Mouse (Mus musculus) subcutaneous adipose tissue, adult 2 months (tissue): ENCODE results near the gene Gm12845. TPM values are rescaled to one million over a fixed set of nuclear protein-coding genes. Genes with fewer than 3 reads are reported as not detected.

Experiments
- polyA plus RNA-seq: library from polyadenylated mRNA; depleted of rRNA; stranded (reverse); fragments of >200 nt; gene quantifications from 2 replicates; pipeline ENCODE4 v1.2.3, GENCODE M21; 2012; ENCODE audit warnings: low replicate concordance; rRNA removed

Gene Gm12845
- polyA plus RNA-seq = not detected in 2 replicates

DNA sequence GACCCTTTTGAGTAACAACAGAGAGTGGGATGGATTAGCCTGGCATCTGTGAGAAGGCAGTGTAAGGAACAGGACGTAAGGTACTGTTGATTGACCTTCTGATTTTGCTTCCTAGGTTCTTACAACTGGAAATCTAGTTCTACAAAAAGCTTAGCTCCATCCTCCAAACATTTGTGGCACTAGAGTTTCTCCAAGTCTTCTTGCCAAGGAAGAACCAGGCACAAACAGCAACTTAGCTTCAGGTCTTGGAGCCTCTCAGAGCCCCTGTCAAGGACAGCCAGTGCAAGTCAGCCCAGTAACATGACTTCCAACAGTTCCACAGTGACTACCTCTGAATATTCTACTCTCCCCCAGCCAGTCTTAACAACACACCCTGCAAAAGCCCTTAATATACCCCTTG is at the start of gene Gm12845:
TSS of gene Gm12845 (plus strand) at position 301 of the 400 bp plus-strand sequence.

GRCm38 (mm10) chr4:117681931-117682461 is 42.2 kb upstream of the Gm12845 start, which contains the start of gene Dmap1:
Dmap1 (minus strand) TSS chr4:117682273.

DNA sequence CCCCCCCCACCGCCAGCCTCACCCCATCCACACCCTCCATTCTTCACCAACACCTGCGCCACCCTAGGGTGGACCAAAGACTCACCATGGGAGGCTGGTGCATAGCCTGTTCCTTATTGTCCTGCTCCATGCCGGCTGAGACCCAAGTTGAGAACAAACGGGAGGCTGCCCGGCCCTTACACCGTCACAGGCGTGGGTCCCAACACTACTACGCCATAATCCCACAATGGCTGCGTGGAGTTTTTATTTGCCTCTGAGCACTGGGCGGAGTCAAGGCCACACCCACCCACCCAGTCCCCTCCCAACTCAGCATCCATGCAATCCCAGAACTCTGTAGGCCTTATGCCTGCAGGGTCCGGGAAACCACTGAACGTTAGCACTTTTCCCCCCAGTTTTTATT is 41.2 kb downstream of the Gm12845 start, which contains the start of gene Klf17:
TSS of gene Klf17 (minus strand) at position 233 of the 400 bp plus-strand sequence.

Other genes starting within 250 kb of the Gm12845 start
- 65.8 and 108 TPM in 2 replicates for gene Rnf220, start 227.4 kb upstream of the Gm12845 start, polyA plus RNA-seq
- 94.0 and 125 TPM in 2 replicates for gene Eri3, start 174.0 kb upstream of the Gm12845 start, polyA plus RNA-seq
- 19.7 and 25.2 TPM in 2 replicates for gene Dmap1, start 42.1 kb upstream of the Gm12845 start, polyA plus RNA-seq
- gene Klf17, start 41.2 kb downstream of the Gm12845 start, polyA plus RNA-seq = not detected in 2 replicates
- gene Slc6a9, start 110.1 kb downstream of the Gm12845 start, polyA plus RNA-seq = 17.3 and 51.7 TPM in 2 replicates
- gene Ccdc24, start 148.1 kb downstream of the Gm12845 start, polyA plus RNA-seq = 1.1 and 7.7 TPM in 2 replicates
- gene B4galt2, start 159.1 kb downstream of the Gm12845 start, polyA plus RNA-seq = 22.8 and 62.6 TPM in 2 replicates
- gene Atp6v0b, start 162.9 kb downstream of the Gm12845 start, polyA plus RNA-seq = 401 and 431 TPM in 2 replicates
- gene Dph2, start 167.6 kb downstream of the Gm12845 start, polyA plus RNA-seq = 10.1 and 22.4 TPM in 2 replicates
- 71.6 and 98.9 TPM in 2 replicates for gene Ipo13, start 190.6 kb downstream of the Gm12845 start, polyA plus RNA-seq
- 0.33 and 11.4 TPM in 2 replicates for gene Artn, start 205.4 kb downstream of the Gm12845 start, polyA plus RNA-seq